Mouse (Mus musculus) liver, embryonic 13.5 days (tissue): ENCODE results near the gene Atp5l. TPM values are rescaled to one million over a fixed set of nuclear protein-coding genes. Genes with fewer than 3 reads are reported as not detected.
"Not testable (repeated sequence)": the region's sequence is repeated elsewhere in the genome, so short reads cannot be mapped to it uniquely, and the experiment has no call there.

Experiments
- ATAC-seq: fragments of 200-750 bp; cut with Nextera tagmentation; 2 replicates; pipeline ENCODE4 v1.8.0; 2017; ENCODE audit warnings: low read depth, mild to moderate bottlenecking, moderate number of reproducible peaks, moderate library complexity
- DNase-seq: peaks from one replicate; pipeline ENCODE4 v3.0.0; 2022
- H3K27ac ChIP-seq: fragments of 300-500 bp; sonication (generic); 2 replicates; pipeline ENCODE4 v1.5.1; 2015; ENCODE audit warnings: moderate library complexity, mild to moderate bottlenecking, inconsistent platforms
- H3K27me3 ChIP-seq: fragments of 300-500 bp; sonication (generic); 2 replicates; pipeline ENCODE4 v1.6.1; 2015; ENCODE audit warnings: mild to moderate bottlenecking, inconsistent platforms
- H3K36me3 ChIP-seq: fragments of 300-500 bp; sonication (generic); 2 replicates; pipeline ENCODE4 v1.6.1; 2015; ENCODE audit warnings: mild to moderate bottlenecking, inconsistent platforms
- H3K4me1 ChIP-seq: fragments of 300-500 bp; sonication (generic); replicated peaks from 2 replicates; pipeline ENCODE4 v1.6.1; 2015; ENCODE audit warnings: inconsistent platforms
- H3K4me2 ChIP-seq: fragments of 300-500 bp; sonication (generic); 2 replicates; pipeline ENCODE4 v1.6.1; 2015; ENCODE audit warnings: inconsistent platforms, mild to moderate bottlenecking, moderate library complexity
- H3K4me3 ChIP-seq: fragments of 300-500 bp; sonication (generic); replicated peaks from 2 replicates; pipeline ENCODE4 v1.5.1; 2015; ENCODE audit warnings: mild to moderate bottlenecking, inconsistent platforms
- H3K9ac ChIP-seq: fragments of 300-500 bp; sonication (generic); 2 replicates; pipeline ENCODE4 v1.6.1; 2015; ENCODE audit warnings: mild to moderate bottlenecking, inconsistent platforms
- H3K9me3 ChIP-seq: fragments of 300-500 bp; sonication (generic); replicated peaks from 2 replicates; pipeline ENCODE4 v1.6.1; 2016; ENCODE audit warnings: inconsistent platforms
- WGBS: fragments of 180-500 bp; shearing (Covaris S2); methylation state at CpG from one replicate; pipeline ENCODE4 v1.1.7; 2015; ENCODE audit not compliant: insufficient replicate concordance; 5-methylcytosine and 5-hydroxymethylcytosine counted together
- polyA plus RNA-seq: library from polyadenylated mRNA; unstranded; fragments of >200 nt; fragmentation: Nextera tagmentation; extraction: Ambion mirVana; gene quantifications from 2 replicates; pipeline ENCODE4 v1.2.1, GENCODE M21; 2015

The Atp5l gene
- polyA plus RNA-seq = 546 and 569 TPM in 2 replicates

GRCm38 (mm10) chr9:44920374-44921122 lies at the start of gene Atp5l:
Gene Atp5l, minus strand, starts transcription at chr9:44920742.
- WGBS = under 1% methylated on average over 48 of the region's 48 CpGs
- DNase-seq = peak; percentile 78
- Histone ChIP-seq H3K9me3 (no peaks in the 10 kb centered on the region), H3K4me3 (peak within 1 kb of the TSS; percentile 95), H3K4me1 (peaks cover 31% of the 10 kb centered on the region), H3K4me2 (peak within 1 kb of the TSS; percentile 71), H3K36me3 (no peaks in the 10 kb centered on the region), H3K9ac (peak within 1 kb of the TSS; percentile 98), H3K27ac (peak within 1 kb of the TSS; percentile 90), H3K27me3 (no peaks in the 10 kb centered on the region)
- ATAC-seq = peak; percentile 77

- Histone ChIP-seq H3K4me2 (no peak overlapping the region), H3K4me3 (no peak overlapping the region), H3K27ac (no peak overlapping the region), H3K9ac (no peak overlapping the region), H3K9me3 (no peaks in the 10 kb centered on the region), H3K27me3 (peaks cover 35% of the 10 kb centered on the region), H3K4me1 (peaks cover 16% of the 10 kb centered on the region), H3K36me3 (no peaks in the 10 kb centered on the region)
- ATAC-seq (no peak), DNase-seq (no peak)
- 44% methylated on average over 1 of the region's 1 CpGs for WGBS
Observed at GRCm38 (mm10) chr9:44969450-44969849, 48.9 kb upstream of the Atp5l start.

GRCm38 (mm10) chr9:44967763-44968162 lies 47.2 kb upstream of the Atp5l start:
- not testable (repeated sequence) for H3K27ac ChIP-seq, H3K36me3 ChIP-seq, H3K9ac ChIP-seq, H3K9me3 ChIP-seq, H3K4me3 ChIP-seq, H3K4me2 ChIP-seq, DNase-seq, ATAC-seq
- 71% methylated on average over 5 of the region's 5 CpGs for WGBS
- Histone ChIP-seq H3K27me3 (peaks cover 18% of the 10 kb centered on the region), H3K4me1 (peaks cover 25% of the 10 kb centered on the region)

GRCm38 (mm10) chr9:44966815-44967242 lies 46.3 kb upstream of the Atp5l start:
- Histone ChIP-seq H3K27me3 (peaks cover 12% of the 10 kb centered on the region), H3K9ac (no peak overlapping the region), H3K36me3 (peaks cover 14% of the 10 kb centered on the region), H3K9me3 (no peaks in the 10 kb centered on the region), H3K4me1 (peaks cover 25% of the 10 kb centered on the region), H3K27ac (no peak overlapping the region), H3K4me3 (no peak overlapping the region), H3K4me2 (no peak overlapping the region)
- ATAC-seq (no peak), DNase-seq (peak; percentile 58)
- 18% methylated on average over 3 of the region's 3 CpGs for WGBS

- Histone ChIP-seq H3K9ac (peak overlapping the region; percentile 53), H3K27ac (peak overlapping the region; percentile 75)
- ATAC-seq = peak; percentile 27
Observed at GRCm38 (mm10) chr9:44965833-44966466, 45.4 kb upstream of the Atp5l start.

GRCm38 (mm10) chr9:44965126-44965832 lies 44.7 kb upstream of the Atp5l start, which contains the start of gene Ube4a:
Gene Ube4a, minus strand, starts transcription at chr9:44965600.
- no peaks in the 10 kb centered on the region for H3K9me3 ChIP-seq
- H3K4me2 ChIP-seq = peak within 1 kb of the TSS; percentile 82
- H3K9ac ChIP-seq = peak within 1 kb of the TSS; percentile 85
- peaks cover 3% of the 10 kb centered on the region for H3K27me3 ChIP-seq
- H3K27ac ChIP-seq = peak within 1 kb of the TSS; percentile 82
- DNase-seq = peak; percentile 96
- peaks cover 25% of the 10 kb centered on the region for H3K4me1 ChIP-seq
- H3K4me3 ChIP-seq = peak within 1 kb of the TSS; percentile 84
- under 1% methylated on average over 39 of the region's 39 CpGs for WGBS
- ATAC-seq = peak; percentile 94
- H3K36me3 ChIP-seq = peaks cover 28% of the 10 kb centered on the region

More at GRCm38 (mm10) chr9:44965833-44966466, 45.4 kb upstream of the Atp5l start:
- Histone ChIP-seq H3K27me3 (peaks cover 9% of the 10 kb centered on the region), H3K9me3 (no peaks in the 10 kb centered on the region), H3K4me3 (peak overlapping the region; percentile 84), H3K4me1 (peaks cover 25% of the 10 kb centered on the region), H3K4me2 (peak overlapping the region; percentile 82), H3K36me3 (peaks cover 23% of the 10 kb centered on the region)
- WGBS = 14% methylated on average over 10 of the region's 10 CpGs
- DNase-seq = no peak

- Histone ChIP-seq H3K27me3 (no peaks in the 10 kb centered on the region), H3K36me3 (peaks cover 76% of the 10 kb centered on the region), H3K9ac (no peak overlapping the region), H3K4me2 (no peak overlapping the region), H3K9me3 (no peaks in the 10 kb centered on the region), H3K27ac (no peak overlapping the region), H3K4me1 (0 out of 2 replicates have a peak, but pooled peaks cover 3% of the 10 kb centered on the region), H3K4me3 (no peak overlapping the region)
- DNase-seq (no peak), ATAC-seq (no peak)
- WGBS = 84% methylated on average over 3 of the region's 3 CpGs
Observed at GRCm38 (mm10) chr9:44954432-44954831, 33.9 kb upstream of the Atp5l start.

- Histone ChIP-seq H3K4me3 (no peak overlapping the region), H3K36me3 (peaks cover 90% of the 10 kb centered on the region), H3K9me3 (no peaks in the 10 kb centered on the region), H3K9ac (no peak overlapping the region), H3K27me3 (no peaks in the 10 kb centered on the region), H3K4me2 (no peak overlapping the region), H3K27ac (no peak overlapping the region), H3K4me1 (no peaks in the 10 kb centered on the region)
- WGBS = 87% methylated on average over 5 of the region's 5 CpGs
- DNase-seq = no peak
- no peak for ATAC-seq
Observed at GRCm38 (mm10) chr9:44947836-44948235, 27.3 kb upstream of the Atp5l start.

GRCm38 (mm10) chr9:44946185-44946695 lies 25.7 kb upstream of the Atp5l start:
- WGBS = 82% methylated on average over 7 of the region's 7 CpGs
- H3K4me3 ChIP-seq = no peak overlapping the region
- no peak for ATAC-seq
- H3K4me1 ChIP-seq = no peaks in the 10 kb centered on the region
- H3K27me3 ChIP-seq = no peaks in the 10 kb centered on the region
- H3K27ac ChIP-seq = no peak overlapping the region
- no peak overlapping the region for H3K4me2 ChIP-seq
- H3K36me3 ChIP-seq = peaks cover 91% of the 10 kb centered on the region
- H3K9ac ChIP-seq = no peak overlapping the region
- no peak for DNase-seq
- no peaks in the 10 kb centered on the region for H3K9me3 ChIP-seq

GRCm38 (mm10) chr9:44942421-44942820 lies 21.9 kb upstream of the Atp5l start:
- whole genome bisulfite sequencing = 92% methylated on average over 4 of the region's 4 CpGs
- no peak overlapping the region for H3K4me3 ChIP-seq
- H3K9ac ChIP-seq = no peak overlapping the region
- peaks cover 87% of the 10 kb centered on the region for H3K36me3 ChIP-seq
- DNase-seq = no peak
- no peak for ATAC-seq
- no peaks in the 10 kb centered on the region for H3K4me1 ChIP-seq
- H3K4me2 ChIP-seq = no peak overlapping the region
- H3K9me3 ChIP-seq = no peaks in the 10 kb centered on the region
- no peaks in the 10 kb centered on the region for H3K27me3 ChIP-seq
- H3K27ac ChIP-seq = no peak overlapping the region

- ATAC-seq (no peak), DNase-seq (no peak)
- no peak overlapping the region for H3K4me3 ChIP-seq
- H3K4me2 ChIP-seq = no peak overlapping the region
- H3K27ac ChIP-seq = no peak overlapping the region
- H3K27me3 ChIP-seq = no peaks in the 10 kb centered on the region
- WGBS = 75% methylated on average over 4 of the region's 4 CpGs
- H3K9me3 ChIP-seq = no peaks in the 10 kb centered on the region
- no peak overlapping the region for H3K9ac ChIP-seq
- peaks cover 87% of the 10 kb centered on the region for H3K36me3 ChIP-seq
- no peaks in the 10 kb centered on the region for H3K4me1 ChIP-seq
Observed at GRCm38 (mm10) chr9:44941756-44942155, 21.2 kb upstream of the Atp5l start.
